Mouse (Mus musculus) urinary bladder, postnatal 14 days (tissue): ENCODE results near the gene Acot12.
A peak's percentile ranks its signal among the peaks of the same experiment; 100 is the strongest.
"Not testable (repeated sequence)": the region's sequence is repeated elsewhere in the genome, so short reads cannot be mapped to it uniquely, and the experiment has no call there.

Experiments
- DNase-seq: peaks from one replicate; pipeline ENCODE4 v3.0.0; 2021; ENCODE audit warnings: low spot score

Acot12 gene

DNA sequence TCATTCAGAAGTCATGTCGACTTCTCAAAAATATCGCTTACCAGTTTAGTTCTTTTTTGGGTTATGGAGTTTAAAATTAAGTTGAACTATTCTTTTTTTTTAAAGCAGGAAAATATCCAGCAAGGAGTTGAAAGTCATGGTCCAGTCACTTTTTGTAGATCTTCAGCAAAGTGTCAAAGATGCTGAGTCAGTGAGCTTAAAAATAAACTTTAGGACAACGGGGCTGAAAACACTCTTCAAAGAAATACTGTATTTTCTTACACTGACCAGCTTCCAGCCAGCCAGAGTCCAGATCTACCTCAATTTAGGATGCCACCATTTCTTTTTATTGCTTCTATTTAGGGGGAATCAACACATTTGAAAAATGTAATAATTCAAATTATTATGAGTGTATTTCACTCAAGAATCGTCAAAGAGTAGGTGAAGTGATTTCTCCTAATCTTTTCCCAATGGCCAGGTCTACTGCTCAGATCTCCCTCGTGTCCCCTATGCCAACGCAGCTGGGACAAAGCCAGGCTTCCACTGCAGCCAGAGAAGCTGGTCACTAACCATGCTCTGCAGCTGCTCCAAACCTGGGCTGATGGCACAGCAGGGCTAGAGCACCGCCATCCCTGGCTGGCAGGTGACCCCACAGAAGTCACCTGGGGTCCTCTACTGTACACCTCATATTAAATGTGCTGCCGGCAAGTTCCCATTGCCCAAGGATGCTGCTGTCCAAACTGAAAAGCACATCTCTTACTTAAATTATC lies 19.2 kb downstream of the Acot12 start:
- DNase-seq = no peak

DNA sequence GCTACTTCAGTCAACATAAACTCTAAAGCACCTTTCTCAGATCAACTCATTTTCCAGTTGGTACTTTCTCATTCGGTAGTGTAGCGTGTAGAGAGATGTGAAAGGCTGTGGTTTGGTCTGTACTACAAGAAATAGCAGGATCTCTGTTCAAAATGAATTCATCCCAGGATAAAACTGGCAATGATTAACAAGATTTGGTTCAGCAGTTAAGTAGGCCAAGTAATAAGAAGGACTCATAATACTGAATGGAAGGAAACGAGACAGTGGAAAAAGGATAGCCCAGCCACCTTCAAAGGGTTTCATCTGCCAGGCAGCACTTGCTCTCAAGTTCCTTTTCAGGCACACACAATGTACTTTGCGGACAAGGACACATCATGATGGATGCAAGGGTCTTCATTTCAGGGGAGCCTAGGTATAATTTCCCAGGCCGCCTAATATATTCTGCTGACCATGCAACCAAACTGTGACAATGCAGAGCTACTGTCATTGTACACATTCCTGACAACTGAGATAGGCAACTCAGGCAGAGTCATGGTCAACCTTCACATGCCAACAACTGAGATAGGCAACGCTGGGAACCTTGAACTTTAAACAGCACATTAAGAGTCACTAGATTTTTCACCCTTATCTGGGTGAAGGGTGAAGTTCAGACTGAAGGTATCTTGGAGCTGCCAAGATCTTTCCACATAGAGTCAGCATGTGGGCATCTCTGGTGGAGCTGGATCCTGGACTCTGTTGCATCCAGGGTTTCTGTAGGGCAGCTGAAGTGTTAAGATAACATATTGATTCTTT lies 20.5 kb downstream of the Acot12 start:
- no peak for DNase-seq

DNA sequence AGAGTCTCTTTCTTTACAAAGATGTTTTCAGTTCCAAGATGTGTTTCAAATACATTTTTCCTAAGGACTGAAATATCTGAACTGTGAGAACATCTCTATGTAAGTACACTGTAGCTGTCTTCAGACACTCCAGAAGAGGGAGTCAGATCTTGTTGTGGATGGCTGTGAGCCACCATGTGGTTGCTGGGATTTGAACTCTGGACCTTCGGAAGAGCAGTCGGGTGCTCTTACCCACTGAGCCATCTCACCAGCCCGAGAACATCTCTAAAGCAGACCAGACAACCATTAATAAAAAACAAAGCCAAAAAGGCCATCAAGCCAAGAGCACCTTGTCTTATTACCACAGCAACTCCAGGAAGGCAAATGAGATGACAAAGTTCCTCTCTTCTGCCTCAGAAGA lies 22.3 kb downstream of the Acot12 start:
- not testable (repeated sequence) for DNase-seq

DNA sequence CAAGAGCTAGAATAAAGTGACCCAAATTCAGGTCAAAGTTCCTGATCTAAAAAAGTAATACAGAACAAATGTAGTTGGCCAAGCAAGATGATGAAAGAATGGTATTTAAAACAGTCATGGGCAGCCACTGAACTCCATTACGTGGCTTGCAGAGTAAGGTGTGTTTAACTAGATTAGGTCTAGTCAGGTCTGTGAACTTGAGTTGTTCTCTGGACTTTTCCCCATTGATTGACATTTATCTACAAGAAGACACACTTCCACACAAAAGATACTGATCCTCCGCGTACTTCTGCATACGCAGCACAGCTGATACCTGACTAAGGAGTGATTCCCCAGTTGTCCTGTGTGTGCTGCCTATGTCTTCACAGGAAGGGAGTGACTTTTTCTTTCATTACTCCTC lies 24.3 kb downstream of the Acot12 start:
- no peak for DNase-seq

DNA sequence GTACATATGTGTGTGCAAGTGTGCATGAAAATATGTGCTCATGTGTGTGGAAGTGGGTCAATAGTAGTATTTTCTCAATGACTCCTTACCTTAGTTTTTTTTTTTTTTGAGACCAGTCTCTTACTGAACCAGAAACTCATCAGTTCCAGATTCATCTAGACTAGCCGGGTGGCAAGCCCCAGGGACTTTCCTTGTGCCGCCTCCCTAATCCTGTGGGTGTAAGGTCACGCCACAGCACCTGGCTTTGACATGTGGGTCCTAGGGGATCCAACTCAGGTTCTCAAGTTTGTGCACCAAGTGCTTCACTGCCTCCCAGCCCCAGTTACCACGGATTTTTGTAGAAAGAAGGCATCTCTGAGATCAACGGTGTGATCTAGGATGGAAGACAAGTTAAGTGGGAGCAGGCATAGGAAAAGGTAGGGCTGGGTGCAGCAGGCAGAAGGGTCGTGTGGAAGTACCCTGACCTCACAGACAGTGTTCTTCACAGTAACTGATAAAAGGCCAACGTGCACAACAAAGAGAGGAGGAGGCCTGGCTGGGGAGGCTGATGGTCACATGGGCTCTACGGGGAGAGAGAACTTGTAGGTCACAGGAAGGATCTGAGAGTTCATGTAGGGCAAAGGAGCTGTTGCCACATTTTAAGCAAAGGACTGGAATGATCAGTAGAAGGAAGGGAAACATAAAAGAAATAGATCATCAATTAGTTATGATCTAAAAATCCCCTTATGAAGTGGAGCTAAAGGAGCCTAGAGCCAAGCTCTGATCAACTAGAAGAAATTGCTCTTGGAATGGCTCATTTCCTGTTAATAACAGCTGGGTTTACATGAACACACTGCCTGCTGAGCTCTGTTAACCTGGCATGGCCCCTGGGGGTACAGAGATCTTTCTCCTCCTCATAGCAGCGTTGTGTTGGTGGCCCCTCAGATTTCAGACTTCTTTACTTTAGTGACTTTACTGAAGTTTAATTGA lies 27.7 kb downstream of the Acot12 start:
- DNase-seq = no peak

DNA sequence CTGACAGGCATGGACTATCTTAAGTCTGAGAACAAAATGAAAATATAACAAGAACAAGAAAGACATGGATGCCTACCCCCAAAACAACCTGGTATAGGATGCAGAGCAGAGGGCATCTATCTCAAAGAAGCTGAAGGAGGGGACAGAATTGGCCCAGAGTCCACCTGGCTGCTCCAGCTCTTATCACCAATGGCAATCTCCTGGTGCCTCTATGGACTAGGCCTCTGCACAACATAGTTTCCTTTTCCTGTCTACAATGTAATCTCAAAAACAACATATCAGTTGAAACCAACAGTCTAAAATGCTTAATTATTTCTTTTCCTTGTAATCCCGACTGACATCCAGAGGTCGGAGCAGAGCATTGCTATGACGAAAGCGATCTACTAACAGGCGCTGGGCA lies 36.8 kb downstream of the Acot12 start:
- no peak for DNase-seq

DNA sequence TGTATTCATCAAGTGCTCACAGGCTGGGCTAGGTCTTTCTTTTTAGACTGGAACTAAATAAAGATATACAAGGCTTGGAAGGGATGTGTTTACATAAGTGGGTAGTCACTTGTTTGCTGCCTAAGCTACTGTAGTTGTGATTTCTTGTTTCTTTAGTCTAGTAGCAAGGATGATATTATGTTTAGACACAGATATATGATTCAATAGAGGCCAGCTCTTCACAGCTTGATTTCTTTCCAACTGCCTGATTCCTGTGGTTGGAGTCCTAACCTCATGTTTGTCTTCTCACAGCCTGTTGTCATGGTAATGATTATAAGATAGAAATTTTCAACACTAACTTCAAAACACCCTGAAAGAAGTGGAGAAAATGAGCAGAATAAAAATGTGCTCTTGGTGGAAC lies 38.6 kb downstream of the Acot12 start:
- no peak for DNase-seq

- no peak for DNase-seq
Measured at GRCm38 (mm10) chr13:91792035-91792434, 50.7 kb downstream of the Acot12 start.

GRCm38 (mm10) chr13:91794926-91795436 lies 53.7 kb downstream of the Acot12 start:
- DNase-seq = no peak

- DNase-seq = no peak
Measured at GRCm38 (mm10) chr13:91795593-91795992, 54.3 kb downstream of the Acot12 start.

DNA sequence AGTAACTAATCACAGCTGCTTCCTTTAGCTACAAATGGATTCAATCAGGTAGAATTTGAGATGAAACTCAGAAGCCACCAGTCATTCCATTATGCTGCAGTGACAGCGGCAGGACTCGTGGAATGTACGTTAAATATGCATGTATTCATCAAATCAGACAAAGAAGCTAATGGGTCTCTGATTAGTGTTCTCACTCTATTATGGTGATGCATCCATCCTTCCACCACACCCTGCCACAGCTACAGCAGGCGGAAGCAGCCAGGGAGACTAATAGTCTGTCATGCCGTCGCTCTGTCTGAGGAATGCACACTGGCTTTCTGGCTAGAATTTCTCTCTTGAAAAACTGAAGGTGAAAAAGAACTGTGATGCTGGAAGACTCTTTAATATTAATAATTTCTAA lies 54.7 kb downstream of the Acot12 start:
- DNase-seq = no peak

GRCm38 (mm10) chr13:91796916-91797315 lies 55.6 kb downstream of the Acot12 start:
- no peak for DNase-seq

GRCm38 (mm10) chr13:91797442-91797841 lies 56.1 kb downstream of the Acot12 start:
- DNase-seq = no peak

DNA sequence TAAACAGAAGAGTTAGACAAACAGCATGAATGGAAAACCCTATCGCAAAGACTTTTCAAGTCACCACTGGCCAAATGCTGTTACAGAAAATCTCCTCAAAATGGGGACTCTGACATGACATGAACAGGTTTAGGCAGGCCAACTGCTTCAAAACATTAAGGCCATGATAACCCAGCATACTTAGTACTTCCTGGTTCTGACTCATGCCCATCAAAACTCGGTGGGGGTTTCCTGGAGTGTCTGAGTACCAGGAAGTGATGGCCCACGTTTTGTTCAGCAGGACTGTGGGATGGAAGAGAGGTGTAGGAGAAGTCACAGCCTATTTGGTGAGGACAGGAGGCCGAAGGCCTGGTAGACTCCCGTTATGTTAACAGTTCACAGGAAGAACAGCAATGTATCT lies 60.4 kb downstream of the Acot12 start:
- DNase-seq = no peak

DNA sequence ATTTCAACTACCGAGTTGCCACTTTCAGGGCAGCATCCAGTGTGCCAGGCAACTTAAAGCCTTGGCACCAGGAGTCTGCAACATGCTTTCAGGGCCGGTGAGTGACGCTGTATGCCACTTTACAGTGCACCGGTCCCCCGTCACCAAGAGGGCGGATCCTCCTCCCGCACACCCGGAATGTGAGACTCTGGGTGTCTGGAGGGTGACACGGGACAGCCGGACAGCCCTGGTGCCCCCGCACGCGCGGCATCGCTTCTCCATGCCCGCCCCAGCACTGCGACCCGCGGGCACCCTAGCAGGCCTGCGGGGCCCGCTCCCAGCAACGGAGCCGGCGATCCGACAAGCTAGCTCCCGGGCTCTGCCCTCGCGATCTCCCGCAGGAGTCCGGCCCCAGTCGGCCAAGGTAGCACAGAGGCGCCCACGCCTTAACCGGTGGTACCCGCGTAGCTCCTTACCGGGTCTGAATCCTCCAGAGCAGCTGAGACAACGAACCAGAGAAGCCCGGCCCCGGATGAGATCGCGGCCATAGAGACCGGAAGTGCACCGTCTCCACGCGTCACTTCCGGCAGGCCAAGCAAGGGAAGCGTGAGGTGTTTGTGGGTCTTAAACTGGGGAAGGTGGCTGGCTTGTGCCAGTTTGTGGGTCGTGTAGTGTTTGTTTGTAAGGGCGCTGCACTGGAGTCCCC lies 66.0 kb downstream of the Acot12 start, which contains the start of gene Zcchc9:
Zcchc9 (minus strand) TSS at position 551 of the 685 bp plus-strand sequence.
- peak; percentile 88 for DNase-seq

- DNase-seq = no peak
Measured at GRCm38 (mm10) chr13:91807874-91808575, 66.7 kb downstream of the Acot12 start.

DNA sequence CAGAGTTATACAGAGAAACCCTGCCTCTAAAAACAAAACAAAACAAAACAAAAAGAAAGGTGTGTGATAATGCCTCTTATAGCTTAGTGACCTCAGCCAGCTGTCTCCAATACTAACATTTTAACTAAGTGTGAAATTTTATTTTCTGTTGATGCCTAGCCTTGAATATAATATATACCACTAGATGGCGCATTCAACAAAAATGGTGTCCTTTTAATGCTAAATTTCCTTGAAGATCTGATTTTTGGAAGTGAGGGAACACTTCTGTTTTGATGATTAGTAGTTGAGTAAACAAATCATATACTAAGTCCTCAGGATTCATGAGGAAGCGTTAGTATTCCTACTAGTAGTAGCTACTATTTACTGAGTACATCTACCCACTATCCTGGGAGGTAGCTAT lies 68.2 kb downstream of the Acot12 start:
- no peak for DNase-seq

DNA sequence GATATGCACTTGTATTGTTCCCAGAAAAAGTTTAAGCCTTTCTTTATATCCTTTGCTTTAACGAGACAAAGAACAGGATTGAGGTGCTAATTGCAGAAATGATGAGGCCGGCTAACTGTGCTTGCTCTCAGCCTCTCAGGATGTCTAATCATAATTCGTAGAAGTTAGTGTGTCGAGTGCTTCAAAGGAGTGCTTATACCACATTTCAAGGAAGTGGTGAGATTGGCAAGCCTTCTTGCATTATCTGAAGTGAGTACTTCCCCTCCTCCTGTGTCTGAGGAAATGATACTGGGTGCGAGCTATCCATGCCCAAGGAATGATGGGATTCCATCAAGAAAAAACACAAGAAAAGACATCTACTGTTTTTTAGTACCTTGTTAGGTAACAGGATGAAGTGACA lies 73.4 kb downstream of the Acot12 start:
- DNase-seq = no peak

DNA sequence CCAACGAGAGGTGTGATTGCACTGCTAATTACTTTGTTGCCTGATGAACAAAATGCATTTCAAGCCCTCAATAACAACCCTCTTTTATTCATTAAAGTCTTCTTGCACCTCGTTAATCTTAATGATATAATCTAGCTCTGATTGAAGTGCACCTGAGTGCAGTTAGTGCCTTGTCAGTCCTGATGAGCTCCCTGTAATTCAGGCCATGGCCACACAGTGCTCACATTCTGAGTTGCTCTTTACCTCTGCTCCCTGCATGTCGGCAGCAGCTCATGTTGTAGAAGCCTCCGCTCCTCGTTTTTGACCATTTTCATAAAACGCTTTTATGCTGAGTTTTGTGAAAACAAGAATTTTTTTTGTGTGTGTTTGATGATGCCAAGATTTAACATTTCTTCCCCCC lies 82.4 kb downstream of the Acot12 start:
- no peak for DNase-seq

DNA sequence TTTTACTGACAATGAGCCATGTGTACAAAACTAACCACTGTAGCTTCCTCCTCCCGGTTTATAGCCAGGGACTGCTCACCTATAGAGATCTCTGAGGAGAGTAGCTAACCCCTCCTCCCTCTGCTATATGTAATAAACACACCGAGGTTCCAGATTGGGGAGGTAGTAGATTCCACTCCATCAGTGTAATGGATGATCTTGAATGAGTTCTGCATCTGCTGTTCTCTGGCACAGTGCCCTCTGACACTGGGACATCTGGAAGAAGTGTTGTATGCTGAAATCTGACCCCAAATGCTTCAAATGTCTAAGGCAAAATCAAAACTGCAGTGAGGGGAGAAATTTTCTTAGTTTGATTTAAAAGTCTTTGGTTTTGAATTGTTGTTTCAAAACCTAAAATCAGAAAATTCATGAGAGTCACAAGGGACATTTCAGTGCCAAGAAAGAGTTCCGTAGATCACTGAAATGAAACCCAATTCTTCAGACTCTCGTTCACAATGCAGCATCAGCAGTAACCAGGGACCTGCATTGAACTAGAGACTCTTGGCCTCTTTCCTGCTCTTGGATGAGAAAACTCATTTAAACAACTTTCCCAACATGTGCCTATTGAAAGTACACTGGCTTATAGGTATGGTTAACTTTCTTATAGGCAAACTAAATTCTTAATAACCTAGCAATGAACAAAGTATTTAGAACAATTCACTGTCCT lies 83.7 kb downstream of the Acot12 start:
- no peak for DNase-seq
